Mouse (Mus musculus) spleen, adult 2 months (tissue): Measurements from ENCODE around the gene Ntrk3. TPM values are rescaled to one million over a fixed set of nuclear protein-coding genes. Genes with fewer than 3 reads are reported as not detected.

Experiments used
- DNase-seq, 2 experiments: peaks; one replicate each; pipeline versions ENCODE4 v3.0.0 to v3.0.0-alpha.2; 2012 to 2021; ENCODE audit warnings: low spot score in 2 of 2, low read depth in 1 of 2
- H3K27ac ChIP-seq: fragments of 200-500 bp; 2 replicates; pipeline ENCODE4 v1.5.1; 2012; ENCODE audit warnings: low read length, inconsistent platforms; ENCODE audit not compliant: insufficient read depth
- H3K27me3 ChIP-seq: fragments of 200-500 bp; 2 replicates; pipeline ENCODE4 v1.6.1; 2012; ENCODE audit warnings: mild to moderate bottlenecking, moderate library complexity, low read length, inconsistent platforms; ENCODE audit not compliant: control insufficient read depth, insufficient read depth
- H3K36me3 ChIP-seq: fragments of 200-500 bp; 2 replicates; pipeline ENCODE4 v1.6.1; 2012; ENCODE audit warnings: mild to moderate bottlenecking, low read length, inconsistent platforms; ENCODE audit not compliant: control insufficient read depth, insufficient read depth
- H3K4me1 ChIP-seq: fragments of 200-500 bp; 2 replicates; pipeline ENCODE4 v1.6.1; 2011; ENCODE audit warnings: inconsistent platforms; ENCODE audit not compliant: control insufficient read depth, insufficient read depth, insufficient read length
- H3K4me3 ChIP-seq: fragments of 200-500 bp; 2 replicates; pipeline ENCODE4 v1.5.1; 2011; ENCODE audit warnings: mild to moderate bottlenecking, inconsistent platforms; ENCODE audit not compliant: insufficient read depth, insufficient read length; ENCODE audit errors: extremely low read depth
- CTCF ChIP-seq: fragments of 200-500 bp; IDR thresholded peaks from 2 replicates; pipeline ENCODE4 v1.5.1; 2011; ENCODE audit warnings: mild to moderate bottlenecking, inconsistent platforms; ENCODE audit not compliant: insufficient read depth, insufficient read length, insufficient replicate concordance; ENCODE audit errors: extremely low read depth
- POLR2A ChIP-seq: fragments of 200-500 bp; IDR thresholded peaks from 2 replicates; pipeline ENCODE4 v1.6.1; 2011; ENCODE audit warnings: low read depth, low read length, inconsistent platforms
- WGBS: fragments of 180-500 bp; shearing (Covaris S2); methylation state at CpG from one replicate; pipeline ENCODE4 v1.1.7; 2018; 5-methylcytosine and 5-hydroxymethylcytosine counted together
- polyA plus RNA-seq: library from polyadenylated mRNA; depleted of rRNA; stranded (reverse); fragments of >200 nt; gene quantifications from 2 replicates; pipeline ENCODE4 v1.2.3, GENCODE M21; 2012; rRNA removed

Ntrk3 gene
- polyA plus RNA-seq, 1 experiment, result 1.5 TPM

DNA sequence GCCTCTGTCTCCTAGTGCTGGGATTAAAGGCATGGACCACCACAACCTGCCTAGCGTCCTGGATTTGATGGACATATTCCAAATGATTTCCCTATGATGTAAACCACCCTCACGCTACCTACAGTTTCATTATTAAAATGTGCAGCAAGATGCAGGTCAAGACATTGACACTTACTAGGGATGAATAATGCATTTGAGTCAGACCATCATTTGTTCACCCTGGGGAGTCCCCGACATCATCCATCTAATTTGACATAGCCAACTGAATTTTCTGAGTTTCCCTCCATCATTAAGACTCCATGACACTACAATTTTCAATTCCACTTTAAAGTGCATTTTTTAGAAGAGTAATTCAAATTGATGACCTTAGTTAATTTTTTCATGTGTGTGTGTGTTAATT is 593.0 kb downstream of the Ntrk3 start:
- Histone ChIP-seq H3K27ac (no peak overlapping the region), H3K27me3 (no peaks in the 10 kb centered on the region), H3K4me1 (no peaks in the 10 kb centered on the region), H3K4me3 (no peak overlapping the region), H3K36me3 (no peaks in the 10 kb centered on the region)
- DNase-seq, result no peak
- TF ChIP-seq CTCF (no peak), POLR2A (no peak)
- 90% methylated on average over 3 of the region's 3 CpGs for WGBS

DNA sequence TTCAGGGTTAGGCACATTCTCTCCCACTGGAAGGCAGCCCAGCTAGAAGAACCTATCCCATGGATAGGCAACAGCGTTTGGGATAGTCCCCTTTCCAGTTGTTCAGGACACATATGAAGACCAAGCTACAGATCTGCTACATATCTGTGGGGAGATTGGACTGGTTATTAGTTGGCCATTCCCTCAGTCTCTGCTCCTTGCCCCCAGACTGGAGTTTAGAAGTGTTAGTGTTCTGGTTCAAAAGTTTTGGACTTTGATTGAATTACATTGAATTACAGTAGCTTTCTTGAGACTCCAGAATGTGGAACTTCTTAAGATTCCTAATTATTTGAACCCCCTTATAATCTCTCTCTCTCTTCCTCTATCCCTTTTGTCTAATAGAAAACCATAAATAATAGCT is 607.8 kb downstream of the Ntrk3 start:
- WGBS, result 85% methylated on average over 1 of the region's 1 CpGs
- TF ChIP-seq CTCF, result no peak
- TF ChIP-seq POLR2A, result no peak
- no peak overlapping the region for H3K4me3 ChIP-seq
- DNase-seq, result no peak
- no peak overlapping the region for H3K27ac ChIP-seq
- no peaks in the 10 kb centered on the region for H3K36me3 ChIP-seq
- H3K27me3 ChIP-seq, result no peaks in the 10 kb centered on the region
- H3K4me1 ChIP-seq, result no peaks in the 10 kb centered on the region

Other genes starting within 250 kb of the Ntrk3 start
- 20.4 and 27.8 TPM in 2 replicates for gene Mrps11, start 45.1 kb upstream of the Ntrk3 start, polyA plus RNA-seq
- gene Mrpl46, start 45.5 kb upstream of the Ntrk3 start, polyA plus RNA-seq, result 9.4 and 15.2 TPM in 2 replicates
- gene Det1, start 109.3 kb upstream of the Ntrk3 start, polyA plus RNA-seq, result 16.1 and 19.3 TPM in 2 replicates
- 14.6 and 18.1 TPM in 2 replicates for gene Aen, start 157.8 kb upstream of the Ntrk3 start, polyA plus RNA-seq
- gene Isg20, start 175.4 kb upstream of the Ntrk3 start, polyA plus RNA-seq, result 205 and 302 TPM in 2 replicates